Comparison of ENCODE assay signal across 9 mouse cellular contexts in genomic region chr11:81486265-81486940, GRCm38 (mm10).
DNase-seq lines count a peak whose midpoint lies in the region; ATAC-seq and TF ChIP-seq lines count a peak whose summit lies in the region.
"Had no signal": no experiment of that assay in that cellular context is flagged by ENCODE, and none has a peak within 500 bp of the region (broad histone marks: within the 10 kb centered on the region; RNA-seq: fewer than 3 reads in every experiment).

No protein-coding gene starts in this region.

- H3K27ac ChIP-seq in forebrain, embryonic 14.5 days (ENCODE audit: low read depth, low read length): peak overlapping the region; percentile 21; the same call in 1 of the 2 replicates
- H3K27ac ChIP-seq in forebrain, embryonic 12.5 days: no peak overlapping the region
- peak overlapping the region; percentile 54 for H3K27ac ChIP-seq in forebrain, postnatal 0 days (ENCODE audit: low read depth, low read length)
- H3K27ac ChIP-seq in heart, adult 2 months: no peak overlapping the region
- H3K27ac ChIP-seq in kidney, embryonic 16.5 days (ENCODE audit: low read length): no peak overlapping the region

- no peak overlapping the region for H3K9ac ChIP-seq in forebrain, embryonic 14.5 days (ENCODE audit: low read length)
- H3K9ac ChIP-seq in forebrain, embryonic 12.5 days: no peak overlapping the region
- no peak overlapping the region for H3K9ac ChIP-seq in forebrain, postnatal 0 days
- H3K9ac ChIP-seq in heart, adult 2 months (ENCODE audit: low read depth, low read length): no peak overlapping the region
- no peak overlapping the region for H3K9ac ChIP-seq in kidney, embryonic 16.5 days (replicated peaks; ENCODE audit: low read length)

- no peaks in the 10 kb centered on the region for H3K4me1 ChIP-seq in forebrain, embryonic 14.5 days (ENCODE audit: control insufficient read depth, insufficient read depth, low read length)
- H3K4me1 ChIP-seq in forebrain, embryonic 12.5 days: no peaks in the 10 kb centered on the region
- H3K4me1 ChIP-seq in forebrain, postnatal 0 days (ENCODE audit: insufficient read depth): no peaks in the 10 kb centered on the region
- H3K4me1 ChIP-seq in heart, adult 2 months (ENCODE audit: control insufficient read depth, insufficient read depth, low read length): no peaks in the 10 kb centered on the region
- no peaks in the 10 kb centered on the region for H3K4me1 ChIP-seq in kidney, embryonic 16.5 days (ENCODE audit: insufficient read depth, low read length)

- no peaks in the 10 kb centered on the region for H3K27me3 ChIP-seq in forebrain, embryonic 14.5 days (replicated peaks; ENCODE audit: control insufficient read depth, insufficient read depth, low read length)
- H3K27me3 ChIP-seq in forebrain, embryonic 12.5 days: no peaks in the 10 kb centered on the region
- no peaks in the 10 kb centered on the region for H3K27me3 ChIP-seq in forebrain, postnatal 0 days (ENCODE audit: insufficient read depth, low read length)
- H3K27me3 ChIP-seq in heart, adult 2 months (ENCODE audit: control insufficient read depth, insufficient read depth, low read length): no peaks in the 10 kb centered on the region
- H3K27me3 ChIP-seq in kidney, embryonic 16.5 days (ENCODE audit: insufficient read depth, low read length): no peaks in the 10 kb centered on the region

- TF ChIP-seq POLR2A in heart, adult 2 months (IDR thresholded peaks at IDR 0.05; ENCODE audit: insufficient read depth, low read depth, low read length): no peak

- H3K79me2 ChIP-seq in heart, adult 2 months (replicated peaks; ENCODE audit: control insufficient read depth, insufficient read depth, low read length): no peaks in the 10 kb centered on the region

- H3K36me3 ChIP-seq in forebrain, embryonic 14.5 days (ENCODE audit: control insufficient read depth, insufficient read depth, low read length): no peaks in the 10 kb centered on the region
- no peaks in the 10 kb centered on the region for H3K36me3 ChIP-seq in forebrain, embryonic 12.5 days (replicated peaks)
- no peaks in the 10 kb centered on the region for H3K36me3 ChIP-seq in forebrain, postnatal 0 days (ENCODE audit: insufficient read depth)
- no peaks in the 10 kb centered on the region for H3K36me3 ChIP-seq in heart, adult 2 months (ENCODE audit: control insufficient read depth, insufficient read depth, low read length)
- H3K36me3 ChIP-seq in kidney, embryonic 16.5 days (ENCODE audit: insufficient read depth, low read length): no peaks in the 10 kb centered on the region

- intact Hi-C loops in heart, adult 2 months (cut with DNase I): no loop called here

- peak; percentile 22; the same call in 1 of the 2 replicates for TF ChIP-seq CTCF in forebrain, postnatal 0 days (IDR thresholded peaks at IDR 0.05; ENCODE audit: low read depth)
- no peak for TF ChIP-seq CTCF in heart, adult 2 months (IDR thresholded peaks at IDR 0.05)

- DNase-seq in forebrain, embryonic 14.5 days (ENCODE audit: low spot score): peak; percentile 76
- DNase-seq in retina, embryonic 14.5 days (ENCODE audit: low spot score): peak; percentile 57
- DNase-seq in retina, postnatal 1 day: no peak
- peak; percentile 80 for DNase-seq in forebrain, postnatal 0 days
- DNase-seq in mesoderm, embryonic 11.5 days (ENCODE audit: low read depth, low spot score): peak; percentile 48
- DNase-seq in heart, adult 2 months: no peak
- DNase-seq: lung, postnatal 36 days had no signal

- no peaks in the 10 kb centered on the region for H3K9me3 ChIP-seq in forebrain, embryonic 14.5 days (replicated peaks; ENCODE audit: control insufficient read depth, low read length)
- peaks cover 5% of the 10 kb centered on the region; the same call in 1 of the 2 replicates for H3K9me3 ChIP-seq in forebrain, embryonic 12.5 days
- H3K9me3 ChIP-seq in forebrain, postnatal 0 days (ENCODE audit: low read length): no peaks in the 10 kb centered on the region
- no peaks in the 10 kb centered on the region for H3K9me3 ChIP-seq in kidney, embryonic 16.5 days (ENCODE audit: low read length)

- ATAC-seq in forebrain, embryonic 14.5 days: no peak; the same call in 1 of the 2 replicates
- no peak for ATAC-seq in forebrain, embryonic 12.5 days (ENCODE audit: low FRiP score)
- peak; percentile 92 for ATAC-seq in forebrain, postnatal 0 days
- ATAC-seq in kidney, embryonic 16.5 days (ENCODE audit: low FRiP score, low TSS enrichment): no peak

- WGBS in forebrain, embryonic 14.5 days: 21% methylated on average over 6 of the region's 6 CpGs
- 19% methylated on average over 6 of the region's 6 CpGs for WGBS in forebrain, embryonic 12.5 days
- 11% methylated on average over 6 of the region's 6 CpGs for WGBS in forebrain, postnatal 0 days
- 17% methylated on average over 6 of the region's 6 CpGs for WGBS in heart, adult 2 months
- WGBS in kidney, embryonic 16.5 days: 16% methylated on average over 6 of the region's 6 CpGs

- H3K4me3 ChIP-seq in forebrain, embryonic 14.5 days (ENCODE audit: low read depth, low read length): no peak overlapping the region
- no peak overlapping the region for H3K4me3 ChIP-seq in forebrain, embryonic 12.5 days (replicated peaks)
- no peak overlapping the region for H3K4me3 ChIP-seq in forebrain, postnatal 0 days (ENCODE audit: low read depth, low read length)
- H3K4me3 ChIP-seq in heart, adult 2 months: no peak overlapping the region
- H3K4me3 ChIP-seq in kidney, embryonic 16.5 days (ENCODE audit: low read length): no peak overlapping the region

- no peak overlapping the region for H3K4me2 ChIP-seq in forebrain, embryonic 14.5 days (ENCODE audit: low read length)
- H3K4me2 ChIP-seq in forebrain, embryonic 12.5 days: no peak overlapping the region
- H3K4me2 ChIP-seq in forebrain, postnatal 0 days (ENCODE audit: low read depth): no peak overlapping the region
- no peak overlapping the region for H3K4me2 ChIP-seq in kidney, embryonic 16.5 days (replicated peaks; ENCODE audit: low read depth, low read length)

- TF ChIP-seq EP300 in heart, adult 2 months (IDR thresholded peaks at IDR 0.05; ENCODE audit: insufficient read depth, low read depth, low read length): no peak

Comparison
In these comparisons a context has a peak if more than half of its experiments do, and no peak if none do; other contexts are left out.
1. DNase-seq: peak in forebrain, embryonic 14.5 days (single experiment), retina, embryonic 14.5 days (single experiment), forebrain, postnatal 0 days (single experiment) and mesoderm, embryonic 11.5 days (single experiment); none in retina, postnatal 1 day (single experiment) and heart, adult 2 months (0 of 2).
2. H3K27ac ChIP-seq: peak in forebrain, embryonic 14.5 days (single experiment) and forebrain, postnatal 0 days (single experiment); none in forebrain, embryonic 12.5 days (single experiment), heart, adult 2 months (single experiment) and kidney, embryonic 16.5 days (single experiment).